Mouse (Mus musculus): ENCODE results near the gene Vangl1.

DNA sequence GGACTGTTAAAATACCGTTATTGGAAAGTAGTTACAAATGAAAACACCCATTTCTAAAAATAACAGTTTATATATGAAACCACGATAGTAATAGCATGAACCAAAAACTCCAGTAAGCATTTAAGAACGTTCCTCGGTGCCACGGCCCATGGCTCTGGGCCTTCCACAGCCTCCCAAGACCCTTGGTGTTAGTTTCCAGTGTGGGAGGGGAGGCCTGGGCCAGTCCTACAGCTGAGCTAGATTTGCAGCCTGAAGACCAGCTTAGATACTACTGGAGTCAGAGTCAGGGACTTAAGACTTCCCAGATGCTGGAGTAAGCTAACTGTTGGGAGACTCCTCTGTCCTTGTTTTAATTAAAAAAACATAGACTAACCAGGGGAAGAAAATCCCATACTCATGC lies 28.4 kb downstream of the Vangl1 start:
- TF ChIP-seq TAL1 (IDR thresholded peaks at IDR 0.05; ENCODE audit: low read length) (no peak), GATA1 (IDR thresholded peaks at IDR 0.05; ENCODE audit: low read length) (no peak)

All from erythroblast, embryonic 14.5 days (primary cell).